Mouse (Mus musculus) urinary bladder, postnatal 25 days (tissue): ENCODE data around the gene Edc3.
"Not testable (repeated sequence)": the region's sequence is repeated elsewhere in the genome, so short reads cannot be mapped to it uniquely, and the experiment has no call there.

Experiments
- DNase-seq: peaks from one replicate; pipeline ENCODE4 v3.0.0; 2022; ENCODE audit warnings: low spot score

The Edc3 gene

GRCm38 (mm10) chr9:57706496-57706895 is 1.8 kb upstream of the Edc3 start:
- no peak for DNase-seq

DNA sequence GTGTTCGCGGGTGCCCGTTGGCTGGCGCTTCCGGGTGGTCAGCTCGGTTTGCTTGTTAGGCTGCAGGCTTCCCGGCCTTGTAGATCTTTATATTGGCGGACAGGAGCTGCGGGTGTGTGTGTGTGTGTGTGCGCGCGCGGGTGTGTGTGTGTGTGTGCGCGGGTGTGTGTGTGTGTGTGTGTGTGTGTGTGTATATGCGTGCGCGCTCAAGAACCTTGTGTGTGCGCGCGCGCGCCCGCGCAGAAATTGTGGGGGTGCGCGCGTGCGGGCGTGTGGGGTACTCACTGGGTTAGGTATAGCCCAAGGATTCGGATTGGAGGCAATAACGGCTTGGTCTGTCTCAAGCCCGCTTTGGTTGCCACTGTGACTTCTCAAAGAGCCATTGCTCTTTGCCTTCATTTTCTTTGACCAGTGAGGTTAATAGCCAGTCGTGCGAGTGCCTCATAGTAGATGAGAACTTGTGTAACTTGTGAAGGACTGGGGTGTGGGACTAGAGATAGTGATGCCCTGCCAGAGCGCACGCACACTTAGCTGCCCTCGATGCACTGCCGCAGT is 457 bp downstream of the Edc3 start:
- DNase-seq: peak; percentile 37

- DNase-seq: not testable (repeated sequence)
Measured at GRCm38 (mm10) chr9:57710214-57710613, 1.9 kb downstream of the Edc3 start.

GRCm38 (mm10) chr9:57712194-57712593 is 3.9 kb downstream of the Edc3 start:
- DNase-seq: no peak

DNA sequence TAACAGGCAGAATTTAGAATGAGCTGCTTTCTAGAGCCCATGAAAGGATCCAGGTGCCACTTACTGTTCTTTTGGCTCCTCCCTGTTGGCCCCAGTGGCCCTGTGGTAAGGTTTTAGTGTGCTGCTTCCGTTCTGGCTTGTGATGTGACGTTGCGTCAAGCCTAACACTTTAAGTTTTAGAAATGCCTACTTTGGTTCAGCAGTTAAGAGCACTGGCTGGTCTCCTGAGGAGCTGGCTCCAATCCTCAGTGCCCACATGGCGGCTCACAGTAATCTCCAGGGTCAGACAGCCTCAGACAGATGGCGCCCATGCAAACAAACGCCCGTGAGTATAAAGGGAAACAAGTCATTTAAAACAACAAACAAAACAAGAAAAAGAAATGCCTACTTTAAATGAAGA is 10.1 kb downstream of the Edc3 start:
- no peak for DNase-seq

DNA sequence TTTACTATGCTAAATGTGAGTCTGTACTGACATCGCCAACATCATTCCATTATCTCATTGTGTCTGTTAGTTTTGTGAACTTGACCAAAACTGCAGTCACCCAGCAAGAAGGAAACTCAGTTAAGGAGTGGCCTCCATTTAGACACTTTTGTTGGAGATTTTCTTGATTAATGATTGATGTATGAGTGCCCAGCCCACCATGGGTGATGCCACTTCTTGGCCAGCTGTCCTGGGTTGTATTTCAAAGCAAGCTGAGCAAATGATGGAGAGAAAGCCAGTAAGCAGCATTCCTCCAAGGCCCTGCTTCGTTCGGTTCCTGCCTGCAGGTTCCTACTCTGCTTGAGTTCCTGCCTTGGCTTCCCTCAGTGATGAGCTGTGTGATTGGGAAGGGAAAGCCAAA is 12.4 kb downstream of the Edc3 start:
- DNase-seq: no peak

GRCm38 (mm10) chr9:57722371-57722770 is 14.0 kb downstream of the Edc3 start:
- no peak for DNase-seq

DNA sequence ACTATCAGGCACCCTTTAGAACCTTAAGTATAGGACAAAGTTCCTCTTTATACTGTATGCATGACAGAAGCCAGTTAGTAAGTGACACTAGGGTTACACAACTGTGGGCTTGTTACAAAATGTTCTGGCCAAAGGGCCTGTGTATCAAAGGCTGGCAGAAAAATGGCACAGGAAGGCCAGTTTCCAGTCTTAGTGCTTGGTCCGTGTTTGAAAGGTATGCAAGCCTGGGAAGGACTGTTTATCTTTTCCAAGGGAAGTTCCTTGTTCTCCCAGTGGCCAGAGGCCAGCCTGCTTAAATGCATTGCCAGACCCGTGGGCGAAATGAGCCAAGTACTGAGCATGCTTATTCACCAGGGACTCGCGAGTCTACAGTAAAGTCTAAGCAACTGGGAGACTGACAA is 15.0 kb downstream of the Edc3 start:
- DNase-seq: peak; percentile 52

- DNase-seq: no peak
Measured at GRCm38 (mm10) chr9:57723796-57724195, 15.5 kb downstream of the Edc3 start.

DNA sequence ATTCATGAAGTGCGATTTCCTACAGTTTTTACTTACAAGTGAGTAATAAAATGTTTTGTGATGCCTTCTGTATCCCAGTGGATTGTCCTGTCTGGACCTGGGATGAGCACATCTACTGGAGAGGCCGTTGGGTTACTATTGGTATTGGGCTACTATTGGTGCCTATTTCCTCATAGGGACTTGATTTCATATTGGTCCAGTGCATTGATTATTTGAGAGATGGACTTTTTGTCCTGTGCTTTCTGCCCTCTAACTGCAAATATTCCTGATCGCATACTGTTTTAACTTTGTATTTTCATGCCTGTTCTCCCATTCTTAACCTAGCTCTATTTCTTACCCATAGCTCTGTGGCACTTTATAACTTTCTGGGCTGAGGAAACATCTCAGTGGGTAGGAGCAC is 16.4 kb downstream of the Edc3 start:
- no peak for DNase-seq

GRCm38 (mm10) chr9:57728312-57728711 is 20.0 kb downstream of the Edc3 start:
- DNase-seq: no peak

- DNase-seq: no peak
Measured at GRCm38 (mm10) chr9:57733606-57734005, 25.3 kb downstream of the Edc3 start.

GRCm38 (mm10) chr9:57739863-57740262 is 31.5 kb downstream of the Edc3 start:
- no peak for DNase-seq

- peak; percentile 43 for DNase-seq
Measured at GRCm38 (mm10) chr9:57744462-57745091, 36.2 kb downstream of the Edc3 start.

DNA sequence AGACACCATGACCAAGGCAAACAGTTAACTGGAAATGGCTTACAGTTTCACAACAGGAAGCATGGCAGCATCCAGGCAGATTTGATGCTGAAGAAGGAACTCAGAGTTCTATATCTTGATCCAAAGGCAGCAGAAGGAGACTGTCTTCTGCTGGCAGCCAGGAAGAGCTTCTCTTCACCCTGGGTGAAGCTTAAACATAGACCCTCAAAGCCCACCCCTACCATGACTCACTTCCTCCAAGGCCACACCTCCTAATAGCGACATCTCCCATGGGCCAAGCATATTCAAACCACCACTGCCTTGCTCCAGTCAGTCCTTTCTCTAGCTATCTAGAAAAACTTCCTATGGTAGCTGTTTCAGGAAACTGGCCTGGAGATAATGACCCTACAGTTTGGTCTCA is 38.7 kb downstream of the Edc3 start:
- DNase-seq: no peak

DNA sequence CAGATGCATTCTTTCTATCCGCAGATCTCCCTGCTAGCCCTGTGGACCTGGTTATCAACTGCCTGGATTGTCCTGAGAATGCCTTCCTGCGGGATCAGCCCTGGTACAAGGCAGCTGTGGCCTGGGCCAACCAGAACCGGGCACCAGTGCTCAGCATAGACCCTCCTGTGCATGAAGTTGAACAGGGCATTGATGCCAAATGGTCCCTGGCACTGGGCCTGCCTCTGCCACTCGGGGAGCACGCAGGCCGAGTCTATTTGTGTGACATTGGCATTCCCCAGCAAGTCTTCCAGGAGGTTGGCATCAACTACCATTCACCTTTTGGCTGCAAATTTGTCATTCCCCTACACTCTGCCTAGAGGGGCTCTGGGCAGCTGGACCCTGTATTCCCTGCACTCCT is 39.8 kb downstream of the Edc3 start:
- no peak for DNase-seq

DNA sequence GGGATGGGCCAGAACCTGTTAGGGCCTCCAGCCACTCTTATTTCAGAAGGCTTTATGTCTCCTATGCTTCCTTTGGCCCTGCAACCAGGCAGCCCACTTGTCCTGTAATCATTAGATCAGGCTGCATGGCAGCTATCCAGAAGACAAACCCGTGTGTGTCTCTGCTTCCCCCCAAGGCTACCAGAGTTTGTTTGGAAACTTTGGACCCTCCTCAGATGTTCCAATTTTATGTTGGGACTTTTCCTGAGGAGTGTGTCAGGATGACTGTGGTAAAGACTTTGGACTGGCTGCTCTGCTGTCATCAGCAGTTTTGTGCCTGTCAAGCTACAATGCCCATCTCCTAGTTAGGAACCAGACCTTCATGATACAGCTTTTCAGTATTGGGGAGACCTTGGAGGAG is 40.5 kb downstream of the Edc3 start:
- no peak for DNase-seq

DNA sequence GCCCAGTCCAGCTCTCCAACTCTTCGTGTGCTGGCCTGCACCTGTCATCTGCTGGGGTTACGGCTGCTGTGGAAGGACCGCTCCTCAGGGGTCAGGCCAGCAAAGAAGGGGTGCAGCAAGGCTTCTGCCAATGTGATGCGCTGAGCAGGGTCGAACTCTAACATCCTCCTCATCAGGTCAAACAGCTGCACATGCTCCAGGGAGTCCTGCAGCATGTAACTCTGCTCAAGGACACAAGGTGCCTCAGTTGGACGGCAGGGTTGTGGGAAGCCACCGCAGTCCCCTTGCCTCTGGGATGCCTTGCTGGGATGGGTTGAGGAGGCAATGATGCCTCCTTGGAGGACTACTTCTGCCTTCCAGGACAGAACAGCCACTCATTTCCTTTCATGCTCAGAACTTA is 42.6 kb downstream of the Edc3 start:
- DNase-seq: no peak

DNA sequence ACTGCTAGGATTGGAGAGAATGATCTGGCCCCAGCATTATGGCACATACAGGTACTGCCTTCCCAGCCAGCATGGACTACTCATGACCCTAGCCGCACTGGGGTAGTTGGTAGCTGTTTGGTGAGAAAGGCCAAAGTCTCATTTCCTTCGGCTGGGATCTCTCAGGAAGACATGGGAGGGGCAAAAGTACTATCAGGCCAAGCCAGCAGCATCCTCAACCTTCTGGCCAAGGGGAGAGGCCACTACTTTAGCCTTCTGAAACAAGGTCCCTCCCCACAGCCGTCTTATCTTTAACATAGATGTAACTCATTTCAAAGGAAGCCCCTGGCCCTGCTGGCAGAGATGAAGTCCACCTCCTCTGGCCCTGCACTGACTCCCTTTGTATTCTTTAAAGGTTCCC is 49.2 kb downstream of the Edc3 start:
- no peak for DNase-seq

GRCm38 (mm10) chr9:57758528-57758927 is 50.2 kb downstream of the Edc3 start:
- no peak for DNase-seq

DNA sequence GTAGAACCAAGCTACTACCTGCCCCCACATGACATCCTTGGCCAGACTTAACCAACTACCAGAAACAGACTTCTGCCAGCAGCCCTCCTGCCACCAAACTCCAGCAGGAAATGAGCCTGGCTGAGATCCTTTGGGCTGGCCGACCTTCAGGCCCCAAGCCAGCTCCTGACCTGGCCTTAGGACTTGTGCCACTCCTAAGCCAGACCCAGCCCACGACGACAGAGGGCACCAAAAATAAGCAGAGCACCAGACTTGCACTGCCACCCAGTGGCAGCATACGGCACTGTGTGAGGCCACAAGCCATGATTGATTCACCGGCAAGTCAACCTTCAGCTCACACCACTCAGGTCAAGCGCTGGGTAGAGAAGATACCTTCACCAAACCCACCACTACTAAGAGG is 50.9 kb downstream of the Edc3 start:
- DNase-seq: peak; percentile 52

DNA sequence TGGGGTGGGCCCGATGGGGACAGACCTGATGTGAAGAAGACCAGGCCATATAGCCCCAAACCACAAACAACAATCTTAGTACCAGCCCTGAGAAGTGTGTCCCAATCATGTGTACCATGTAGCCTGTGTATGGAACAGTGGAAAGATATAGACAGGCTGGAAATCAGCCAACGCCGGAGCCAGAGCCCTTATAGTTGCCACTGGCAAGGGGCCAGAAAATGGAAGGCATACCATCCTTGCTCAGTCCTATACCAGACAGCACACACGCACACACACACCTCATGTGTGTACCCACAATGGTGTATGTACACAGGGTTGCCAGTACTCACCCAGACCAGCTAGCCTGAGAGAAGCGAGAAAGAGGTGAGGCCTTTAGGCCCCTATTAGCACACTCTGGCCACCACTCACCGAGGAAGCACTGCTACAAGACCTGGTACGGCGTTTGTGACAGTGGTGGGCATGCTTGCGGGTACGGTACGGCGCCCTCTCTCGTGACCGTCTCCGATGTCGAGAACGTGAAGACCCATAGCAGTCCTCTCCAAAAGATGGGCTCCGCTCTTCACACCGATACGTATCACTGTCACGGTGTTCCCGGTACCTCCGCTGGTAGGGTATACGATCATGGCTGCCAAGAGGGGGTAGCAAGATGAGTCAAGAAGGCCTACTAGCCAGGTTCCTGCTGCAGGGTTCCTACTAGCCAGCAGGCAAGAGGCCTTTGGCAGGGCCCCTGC is 52.2 kb downstream of the Edc3 start:
- DNase-seq: no peak
